Mouse (Mus musculus): ENCODE measurements around the gene Rims3.

- TF ChIP-seq GATA1 (IDR thresholded peaks at IDR 0.05; ENCODE audit: borderline replicate concordance, low read length), result no peak
- no peak for TF ChIP-seq FLI1 (IDR thresholded peaks at IDR 0.05; ENCODE audit: low read length)
Observed at GRCm38 (mm10) chr4:120930736-120931135, 76.1 kb downstream of the Rims3 start.

All from megakaryocyte, embryonic 14.5 days (primary cell).